Mouse (Mus musculus): ENCODE data around the gene Setd2. TPM values are rescaled to one million over a fixed set of nuclear protein-coding genes. Genes with fewer than 3 reads are reported as not detected.

Setd2 gene
- total RNA-seq, 2 experiments from 2014 or later = 51.3 to 54.2 TPM

Small RNA genes within 50 kb of the gene (microRNA-seq; reads per million reads assigned to microRNA genes)
- gene Mir8107 = 0 to 0.24 reads per million in 2 experiments

Other genes with a start within 250 kb of the Setd2 start
- gene Elp6, start 227.4 kb upstream of the Setd2 start, total RNA-seq (2021) = 1 to 10 TPM; 2.4 to 3.8 TPM
- 10 to 100 TPM; 26.4 to 27.6 TPM for gene Scap, start 199.3 kb upstream of the Setd2 start, total RNA-seq (2021)
- gene Ptpn23, start 124.4 kb upstream of the Setd2 start, total RNA-seq (2021) = 10 to 100 TPM; 15.4 to 17.6 TPM
- 1 to 10 TPM in 1 of 2 experiments, under 1 TPM in 1; 0.69 to 1.5 TPM for gene Ngp, start 112.8 kb upstream of the Setd2 start, total RNA-seq (2021)
- gene Klhl18, start 55.9 kb upstream of the Setd2 start, total RNA-seq (2021) = 10 to 100 TPM; 13.3 to 13.4 TPM
- under 1 TPM; 0.24 to 0.31 TPM for gene Kif9, start 55.6 kb upstream of the Setd2 start, total RNA-seq (2021)
- 1 to 10 TPM; 1.1 to 1.2 TPM for gene Nradd, start 91.9 kb downstream of the Setd2 start, total RNA-seq (2021)
- gene Nbeal2, start 121.6 kb downstream of the Setd2 start, total RNA-seq (2021) = 10 to 100 TPM; 10.4 to 12.0 TPM
- 10 to 100 TPM; 65.4 to 68.1 TPM for gene Ccdc12, start 123.9 kb downstream of the Setd2 start, total RNA-seq (2021)
- over 10,000 TPM; 11,266 to 12,112 TPM for gene Myl3, start 209.3 kb downstream of the Setd2 start, total RNA-seq (2021)
- gene Pth1r, start 214.5 kb downstream of the Setd2 start, total RNA-seq (2021) = 1 to 10 TPM; 9.1 TPM

Measured in heart, postnatal 14 days (tissue).